ENCODE assay signal across 14 mouse cellular contexts in genomic region chr2:26573807-26574206, GRCm38 (mm10). TPM values are rescaled to one million over a fixed set of nuclear protein-coding genes. Genes with fewer than 3 reads are reported as not detected.
DNase-seq lines count a peak whose midpoint lies in the region; ATAC-seq and TF ChIP-seq lines count a peak whose summit lies in the region.
"Had no signal": no experiment of that assay in that cellular context is flagged by ENCODE, and none has a peak within 500 bp of the region (broad histone marks: within the 10 kb centered on the region; RNA-seq: fewer than 3 reads in every experiment).

No protein-coding gene starts in this region.

- no peaks in the 10 kb centered on the region for H3K9me3 ChIP-seq in heart, embryonic 15.5 days (replicated peaks)
- no peaks in the 10 kb centered on the region for H3K9me3 ChIP-seq in lung, postnatal 0 days (ENCODE audit: low read length)
- no peaks in the 10 kb centered on the region for H3K9me3 ChIP-seq in hindbrain, embryonic 14.5 days (ENCODE audit: control insufficient read depth, low read length)
- H3K9me3 ChIP-seq in stomach, embryonic 14.5 days (ENCODE audit: control insufficient read depth, low read depth, low read length) = no peaks in the 10 kb centered on the region
- H3K9me3 ChIP-seq: neural tube, embryonic 12.5 days had no signal

- peak overlapping the region; percentile 86 for H3K27ac ChIP-seq in heart, embryonic 15.5 days
- peak overlapping the region; percentile 75 for H3K27ac ChIP-seq in lung, postnatal 0 days (ENCODE audit: low read length)
- H3K27ac ChIP-seq in hindbrain, embryonic 14.5 days = peak overlapping the region; percentile 49
- peak overlapping the region; percentile 39; the same call in 1 of the 2 replicates for H3K27ac ChIP-seq in stomach, embryonic 14.5 days (ENCODE audit: low read length)
- H3K27ac ChIP-seq: macrophage; neural tube, embryonic 12.5 days had no signal

- TF ChIP-seq EP300 in lung, postnatal 0 days (IDR thresholded peaks at IDR 0.05) = no peak; the same call in 1 of the 2 replicates

- intact Hi-C loops in heart, postnatal 25 days (cut with DNase I) = no loop called here

- no peaks in the 10 kb centered on the region for H3K36me3 ChIP-seq in heart, embryonic 15.5 days
- H3K36me3 ChIP-seq in lung, postnatal 0 days (ENCODE audit: insufficient read depth, low read length) = no peaks in the 10 kb centered on the region
- H3K36me3 ChIP-seq in hindbrain, embryonic 14.5 days (replicated peaks; ENCODE audit: control insufficient read depth, insufficient read depth) = no peaks in the 10 kb centered on the region
- H3K36me3 ChIP-seq in stomach, embryonic 14.5 days (ENCODE audit: control insufficient read depth, insufficient read depth, low read length) = no peaks in the 10 kb centered on the region
- H3K36me3 ChIP-seq: neural tube, embryonic 12.5 days had no signal

- no peak for ATAC-seq in heart, embryonic 15.5 days (replicated peaks; ENCODE audit: insufficient number of reproducible peaks, insufficient read depth, low FRiP score, low read depth)
- ATAC-seq in lung, postnatal 0 days = no peak
- no peak for ATAC-seq in hindbrain, embryonic 14.5 days (ENCODE audit: low FRiP score)
- no peak for ATAC-seq in stomach, embryonic 14.5 days (ENCODE audit: insufficient number of reproducible peaks, insufficient read depth, low FRiP score, low read depth)
- ATAC-seq: activated CD4-positive, CD25-positive, alpha-beta regulatory T cell, adult 4 months had no signal

- DNase-seq in heart, postnatal 25 days (ENCODE audit: low spot score) = no peak
- no peak for DNase-seq in lung, postnatal 0 days (ENCODE audit: low spot score)
- no peak for DNase-seq in lung, postnatal 10 days
- DNase-seq in hindbrain, embryonic 14.5 days (ENCODE audit: low spot score) = no peak
- DNase-seq in urinary bladder, postnatal 10 days (ENCODE audit: low spot score) = no peak
- DNase-seq in right cerebral cortex, postnatal 14 days = no peak
- DNase-seq: thymus, postnatal 4 days had no signal

- H3K4me2 ChIP-seq in heart, embryonic 15.5 days = peak overlapping the region; percentile 47
- H3K4me2 ChIP-seq in lung, postnatal 0 days (replicated peaks; ENCODE audit: low read depth, low read length) = 0 out of 2 replicates have a peak overlapping the region, but pooled peaks have one; percentile 8
- no peak overlapping the region for H3K4me2 ChIP-seq in hindbrain, embryonic 14.5 days (replicated peaks)
- no peak overlapping the region for H3K4me2 ChIP-seq in stomach, embryonic 14.5 days (replicated peaks; ENCODE audit: low read depth, low read length)
- H3K4me2 ChIP-seq: neural tube, embryonic 12.5 days had no signal

- H3K27me3 ChIP-seq in heart, embryonic 15.5 days = no peaks in the 10 kb centered on the region
- H3K27me3 ChIP-seq in lung, postnatal 0 days (replicated peaks; ENCODE audit: insufficient read depth, low read length) = no peaks in the 10 kb centered on the region
- no peaks in the 10 kb centered on the region for H3K27me3 ChIP-seq in hindbrain, embryonic 14.5 days (ENCODE audit: control insufficient read depth, insufficient read depth, low read length)
- no peaks in the 10 kb centered on the region for H3K27me3 ChIP-seq in stomach, embryonic 14.5 days (ENCODE audit: control insufficient read depth, insufficient read depth, low read length)
- H3K27me3 ChIP-seq: neural tube, embryonic 12.5 days had no signal

- 8% methylated on average over 5 of the region's 5 CpGs for WGBS in heart, embryonic 15.5 days
- 7% methylated on average over 5 of the region's 5 CpGs for WGBS in lung, postnatal 0 days
- WGBS in hindbrain, embryonic 14.5 days = 21% methylated on average over 5 of the region's 5 CpGs
- WGBS in stomach, embryonic 14.5 days = 19% methylated on average over 5 of the region's 5 CpGs

- H3K4me1 ChIP-seq in heart, embryonic 15.5 days (replicated peaks) = peaks cover 66% of the 10 kb centered on the region
- peaks cover 15% of the 10 kb centered on the region for H3K4me1 ChIP-seq in lung, postnatal 0 days (ENCODE audit: insufficient read depth, low read depth, low read length)
- H3K4me1 ChIP-seq in hindbrain, embryonic 14.5 days (replicated peaks; ENCODE audit: control insufficient read depth, insufficient read depth, low read length) = peaks cover 9% of the 10 kb centered on the region; the same call in 1 of the 2 replicates
- peaks cover 10% of the 10 kb centered on the region; the same call in 1 of the 2 replicates for H3K4me1 ChIP-seq in stomach, embryonic 14.5 days (ENCODE audit: control insufficient read depth, insufficient read depth, low read length)

- H3K9ac ChIP-seq in heart, embryonic 15.5 days = no peak overlapping the region
- no peak overlapping the region for H3K9ac ChIP-seq in lung, postnatal 0 days (replicated peaks; ENCODE audit: low read depth)
- 0 out of 2 replicates have a peak overlapping the region, but pooled peaks have one; percentile 2 for H3K9ac ChIP-seq in hindbrain, embryonic 14.5 days
- H3K9ac ChIP-seq in stomach, embryonic 14.5 days (replicated peaks; ENCODE audit: low read depth, low read length) = no peak overlapping the region
- H3K9ac ChIP-seq: neural tube, embryonic 12.5 days had no signal

- no peak for TF ChIP-seq CTCF in lung, postnatal 0 days (IDR thresholded peaks at IDR 0.05)

- H3K4me3 ChIP-seq in heart, embryonic 15.5 days = no peak overlapping the region
- H3K4me3 ChIP-seq in lung, postnatal 0 days (ENCODE audit: low read depth, low read length) = no peak overlapping the region
- H3K4me3 ChIP-seq in hindbrain, embryonic 14.5 days (replicated peaks; ENCODE audit: low read length) = no peak overlapping the region
- no peak overlapping the region for H3K4me3 ChIP-seq in stomach, embryonic 14.5 days (ENCODE audit: low read depth, low read length)
- H3K4me3 ChIP-seq: neural tube, embryonic 12.5 days had no signal

RNA-seq across cellular contexts. Expression of gene Egfl7, which starts 6.0 kb away (rescaled TPM):
- polyA plus RNA-seq in heart, embryonic 15.5 days (2015; fragmentation: Nextera tagmentation; extraction: Ambion mirVana) = 159 and 197 TPM in 2 replicates
- total RNA-seq in heart, postnatal 25 days (2021) = 100 to 1,000 TPM; 149 to 179 TPM
- 412 and 467 TPM in 2 replicates for polyA plus RNA-seq in lung, postnatal 0 days (2015; fragmentation: Nextera tagmentation; extraction: Ambion mirVana)
- polyA plus RNA-seq in hindbrain, embryonic 14.5 days (2014; fragmentation: Nextera tagmentation; extraction: Ambion mirVana) = 62.2 and 69.2 TPM in 2 replicates
- 113 and 120 TPM in 2 replicates for polyA plus RNA-seq in stomach, embryonic 14.5 days (2014; fragmentation: Nextera tagmentation; extraction: Ambion mirVana)

RNA-seq across cellular contexts. Expression of gene Gm20532, which starts 12.6 kb away (rescaled TPM):
- not detected in 2 replicates for polyA plus RNA-seq in heart, embryonic 15.5 days (2015; fragmentation: Nextera tagmentation; extraction: Ambion mirVana)
- total RNA-seq in heart, postnatal 25 days (2021) = not detected
- polyA plus RNA-seq in lung, postnatal 0 days (2015; fragmentation: Nextera tagmentation; extraction: Ambion mirVana) = not detected in 2 replicates
- not detected in 2 replicates for polyA plus RNA-seq in hindbrain, embryonic 14.5 days (2014; fragmentation: Nextera tagmentation; extraction: Ambion mirVana)
- not detected in 2 replicates for polyA plus RNA-seq in stomach, embryonic 14.5 days (2014; fragmentation: Nextera tagmentation; extraction: Ambion mirVana)
- total RNA-seq: hematopoietic stem cell, adult 5-6 weeks; left cerebral cortex, adult 18-20 months had no signal
- polyA plus RNA-seq: activated CD4-positive, CD25-positive, alpha-beta regulatory T cell, adult 4 months; neural tube, embryonic 12.5 days had no signal

RNA-seq across cellular contexts. Expression of gene Agpat2, which starts 30.4 kb away (rescaled TPM):
- polyA plus RNA-seq in heart, embryonic 15.5 days (2015; fragmentation: Nextera tagmentation; extraction: Ambion mirVana) = 19.9 and 26.3 TPM in 2 replicates
- total RNA-seq in heart, postnatal 25 days (2021) = 10 to 100 TPM; 49.7 to 51.6 TPM
- polyA plus RNA-seq in lung, postnatal 0 days (2015; fragmentation: Nextera tagmentation; extraction: Ambion mirVana) = 59.5 and 72.8 TPM in 2 replicates
- 5.6 and 6.6 TPM in 2 replicates for polyA plus RNA-seq in hindbrain, embryonic 14.5 days (2014; fragmentation: Nextera tagmentation; extraction: Ambion mirVana)
- polyA plus RNA-seq in stomach, embryonic 14.5 days (2014; fragmentation: Nextera tagmentation; extraction: Ambion mirVana) = 43.7 and 44.8 TPM in 2 replicates

RNA-seq across cellular contexts. Expression of gene Fam69b, which starts 54.5 kb away (rescaled TPM):
- polyA plus RNA-seq in heart, embryonic 15.5 days (2015; fragmentation: Nextera tagmentation; extraction: Ambion mirVana) = 12.2 and 18.0 TPM in 2 replicates
- 10 to 100 TPM; 26.9 to 28.9 TPM for total RNA-seq in heart, postnatal 25 days (2021)
- 6.2 and 8.2 TPM in 2 replicates for polyA plus RNA-seq in lung, postnatal 0 days (2015; fragmentation: Nextera tagmentation; extraction: Ambion mirVana)
- polyA plus RNA-seq in hindbrain, embryonic 14.5 days (2014; fragmentation: Nextera tagmentation; extraction: Ambion mirVana) = 128 and 136 TPM in 2 replicates
- polyA plus RNA-seq in stomach, embryonic 14.5 days (2014; fragmentation: Nextera tagmentation; extraction: Ambion mirVana) = 37.7 and 38.5 TPM in 2 replicates
- polyA plus RNA-seq: macrophage had no signal

RNA-seq across cellular contexts. Expression of gene Notch1, which starts 57.3 kb away (rescaled TPM):
- 10.8 and 24.2 TPM in 2 replicates for polyA plus RNA-seq in heart, embryonic 15.5 days (2015; fragmentation: Nextera tagmentation; extraction: Ambion mirVana)
- 10 to 100 TPM; 27.5 to 32.3 TPM for total RNA-seq in heart, postnatal 25 days (2021)
- polyA plus RNA-seq in lung, postnatal 0 days (2015; fragmentation: Nextera tagmentation; extraction: Ambion mirVana) = 11.8 and 14.7 TPM in 2 replicates
- 23.3 and 25.6 TPM in 2 replicates for polyA plus RNA-seq in hindbrain, embryonic 14.5 days (2014; fragmentation: Nextera tagmentation; extraction: Ambion mirVana)
- 29.5 and 31.7 TPM in 2 replicates for polyA plus RNA-seq in stomach, embryonic 14.5 days (2014; fragmentation: Nextera tagmentation; extraction: Ambion mirVana)

Comparison
In these comparisons a context has a peak if more than half of its experiments do, and no peak if none do; other contexts are left out.
1. H3K4me2 ChIP-seq: peak in heart, embryonic 15.5 days (single experiment) and lung, postnatal 0 days (single experiment); none in hindbrain, embryonic 14.5 days (single experiment) and stomach, embryonic 14.5 days (single experiment).
2. Peak in every context shown above with its lines, with median percentiles within 50 percentile points of each other: H3K27ac ChIP-seq.